Mouse (Mus musculus): ENCODE data around the gene Spem1. TPM values are rescaled to one million over a fixed set of nuclear protein-coding genes. Genes with fewer than 3 reads are reported as not detected.

The Spem1 gene
- total RNA-seq, 2 experiments from 2014 or later, result not detected

DNA sequence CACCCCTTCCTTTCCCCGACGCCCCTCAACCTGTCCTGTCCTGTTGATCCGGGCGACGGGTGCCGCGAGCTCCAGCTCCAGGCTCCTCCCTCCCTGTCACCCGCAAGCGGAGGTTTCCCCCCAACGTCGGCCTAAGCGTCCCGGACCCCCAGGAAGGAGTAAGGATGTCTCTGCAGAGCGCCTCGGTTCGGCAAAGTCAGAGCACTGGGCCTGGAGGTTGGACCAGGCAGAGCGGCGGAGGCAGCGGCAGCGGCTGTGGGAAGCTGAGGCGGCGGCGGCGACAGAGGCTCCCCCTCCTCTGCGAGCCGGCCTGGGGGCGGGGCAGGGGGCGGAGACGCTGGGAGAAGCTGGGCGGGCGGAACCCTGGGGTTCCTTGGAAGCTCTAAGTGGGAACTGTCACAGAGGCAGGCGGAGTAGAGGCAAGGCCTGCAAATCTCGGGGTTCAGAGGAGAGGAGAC lies 19.3 kb downstream of the Spem1 start:
- no peak for ATAC-seq (replicated peaks; ENCODE audit: low FRiP score, poor library complexity, severe bottlenecking)

DNA sequence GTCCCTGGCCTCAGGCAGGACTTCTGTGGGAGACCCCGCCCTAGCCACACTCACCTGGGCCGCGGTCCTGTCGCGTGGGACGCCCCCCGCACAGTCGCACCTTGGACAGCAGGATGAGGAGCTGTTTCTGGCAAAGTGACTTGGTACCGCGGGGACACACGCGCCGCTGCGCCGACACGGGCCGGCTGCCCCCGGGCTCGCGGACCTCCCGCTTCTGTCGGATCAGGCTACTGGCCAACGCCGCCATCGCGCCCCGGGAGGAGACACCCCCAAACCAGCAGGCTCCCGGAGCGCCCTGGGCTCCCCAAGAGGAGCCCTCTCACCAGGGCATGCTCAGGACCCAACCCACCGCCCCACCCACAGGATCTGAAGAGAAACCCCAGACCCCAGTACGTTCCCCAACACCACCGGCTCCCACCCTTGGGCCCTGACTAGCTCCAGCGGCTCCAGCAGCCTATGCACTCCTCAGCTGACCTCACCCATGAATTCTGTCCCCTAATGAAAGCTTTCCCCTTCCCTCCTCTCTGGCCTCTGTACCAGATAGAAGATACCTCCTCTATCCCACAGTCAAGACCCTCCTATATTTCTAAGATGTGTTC lies 20.5 kb downstream of the Spem1 start, which contains the start of gene Fgf11:
Gene Fgf11, minus strand, starts transcription at position 479 of the 599 bp plus-strand sequence.
- ATAC-seq (replicated peaks; ENCODE audit: low FRiP score, poor library complexity, severe bottlenecking), result no peak

DNA sequence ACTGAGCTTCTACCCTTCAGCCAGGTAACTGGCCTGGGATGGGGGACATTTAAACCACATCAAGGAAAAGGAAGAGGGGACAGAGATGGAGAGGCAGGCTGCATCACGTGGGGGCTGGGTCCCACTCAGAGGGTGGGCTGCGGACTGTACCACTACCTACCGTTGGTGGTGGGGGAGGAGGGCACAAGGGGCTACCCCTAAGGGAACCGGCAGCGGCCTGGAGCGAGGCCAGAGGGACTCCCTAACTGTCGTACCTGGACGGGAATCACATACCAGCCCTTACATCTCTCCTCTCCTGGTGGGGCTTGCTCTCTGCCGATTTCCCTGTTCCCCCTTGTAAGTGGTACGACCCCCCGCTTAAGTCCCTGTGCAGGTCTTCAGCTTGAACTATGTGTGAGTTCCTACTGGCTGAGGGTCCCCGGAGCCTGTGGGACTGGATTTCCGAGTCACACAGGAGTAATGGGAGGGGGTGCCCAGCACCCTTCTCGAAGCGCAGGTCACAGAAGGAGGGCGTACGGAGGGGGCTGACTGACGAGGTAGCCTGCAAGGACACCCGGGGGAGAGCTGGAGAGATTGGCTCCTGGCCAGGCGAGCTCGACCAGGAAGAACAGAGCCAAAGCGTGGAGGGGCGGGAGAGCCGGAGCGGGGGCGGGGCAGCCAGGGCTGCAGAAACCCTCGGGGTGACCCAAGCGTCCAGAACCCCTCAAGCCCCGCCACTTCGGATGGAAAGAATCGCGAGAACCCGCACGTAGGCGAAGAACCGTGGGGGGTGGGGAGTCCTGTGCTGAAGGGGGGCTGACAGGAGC lies 21.4 kb downstream of the Spem1 start:
- ATAC-seq (replicated peaks; ENCODE audit: low FRiP score, poor library complexity, severe bottlenecking), result no peak

DNA sequence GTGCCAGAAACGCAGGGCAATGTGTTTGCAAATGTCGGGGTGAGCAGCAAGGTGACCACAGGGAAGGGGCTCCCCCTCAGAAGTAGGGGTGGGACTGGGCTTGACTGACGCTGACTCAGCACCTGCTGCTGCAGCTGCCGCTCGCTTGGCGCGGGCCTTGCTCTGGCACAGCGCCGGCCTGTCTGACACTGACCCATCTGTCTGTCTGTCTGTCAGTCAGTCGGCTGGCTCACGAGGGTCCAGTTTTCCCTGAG lies 21.9 kb downstream of the Spem1 start:
- ATAC-seq (replicated peaks; ENCODE audit: low FRiP score, poor library complexity, severe bottlenecking), result no peak

DNA sequence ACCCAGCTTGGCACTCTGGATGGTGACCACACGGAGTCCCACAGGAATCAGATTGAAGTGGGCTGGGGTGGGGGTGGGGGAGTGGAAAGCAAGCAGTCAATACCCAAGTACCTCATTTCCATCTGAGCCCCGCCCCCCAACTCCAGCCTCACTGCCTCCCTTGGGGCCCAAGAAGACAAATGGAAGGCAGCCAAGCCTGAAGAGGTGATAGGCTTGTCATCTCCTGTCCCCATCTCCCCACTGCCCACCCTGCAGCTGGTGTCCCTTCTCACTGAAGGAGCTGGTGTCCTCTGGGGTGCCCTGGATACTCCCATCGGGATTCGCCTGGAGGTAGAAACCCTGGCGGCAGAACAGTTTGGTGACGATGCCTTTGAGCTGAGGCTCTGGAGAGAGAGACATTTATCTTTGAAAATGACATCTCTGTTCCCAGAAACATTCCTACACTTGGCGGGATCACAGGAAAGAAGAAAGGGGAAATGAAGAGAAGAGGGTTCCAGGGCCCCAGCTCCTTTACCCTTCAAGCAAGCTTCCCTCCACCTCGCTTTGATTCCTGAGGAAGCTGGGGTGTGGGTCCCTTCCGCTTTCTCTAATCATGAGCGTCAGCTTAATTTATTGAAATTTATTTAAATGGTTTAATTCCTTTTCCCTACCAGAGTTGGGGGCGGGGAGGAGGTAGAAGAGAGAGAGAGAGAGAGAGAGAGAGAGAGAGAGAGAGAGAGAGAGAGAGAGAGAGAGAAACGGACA lies 22.4 kb downstream of the Spem1 start:
- no peak for ATAC-seq (replicated peaks; ENCODE audit: low FRiP score, poor library complexity, severe bottlenecking)

DNA sequence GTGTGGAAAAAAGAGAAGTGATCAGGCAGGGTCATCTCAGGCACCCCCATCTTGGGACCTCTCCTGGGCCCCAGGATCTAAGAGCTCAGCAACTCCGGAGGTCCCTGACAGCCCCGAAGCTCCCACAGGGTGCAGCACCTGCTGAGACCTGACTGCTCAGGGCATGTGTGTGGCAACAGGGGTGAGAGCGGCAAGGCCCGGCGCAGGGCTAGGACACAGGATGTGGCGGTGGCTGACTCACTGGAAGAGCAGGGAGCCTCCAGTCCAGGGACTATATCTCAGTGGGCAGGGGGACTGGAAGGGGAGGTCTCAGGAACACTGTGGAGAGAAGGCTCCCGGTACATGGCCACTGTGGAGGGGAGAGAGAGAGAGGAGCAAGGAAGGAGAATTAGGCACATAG lies 24.1 kb downstream of the Spem1 start:
- ATAC-seq (replicated peaks; ENCODE audit: low FRiP score, poor library complexity, severe bottlenecking), result no peak

DNA sequence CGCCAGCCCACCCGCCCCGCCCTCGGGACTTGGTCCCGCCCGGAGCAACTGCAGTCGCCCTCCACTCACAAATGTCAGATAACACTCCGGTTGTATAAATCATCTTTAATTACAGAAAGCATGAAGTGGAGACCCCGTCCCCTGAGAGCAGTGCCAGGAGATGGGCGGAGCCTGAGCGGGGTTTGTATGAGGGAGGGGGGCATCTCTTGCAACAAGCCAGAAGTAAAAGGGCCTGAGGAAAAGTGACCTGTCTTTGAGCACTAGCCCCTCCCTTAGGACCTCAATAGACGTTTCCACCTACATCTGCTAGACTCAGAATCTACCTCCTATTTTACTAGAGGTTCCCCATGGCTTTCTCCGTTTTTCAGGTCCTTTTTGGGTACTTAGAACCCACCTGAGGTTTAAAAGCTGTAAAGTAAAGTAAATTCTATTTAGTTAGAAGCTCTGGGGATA lies 26.0 kb downstream of the Spem1 start:
- ATAC-seq (replicated peaks; ENCODE audit: low FRiP score, poor library complexity, severe bottlenecking), result no peak

DNA sequence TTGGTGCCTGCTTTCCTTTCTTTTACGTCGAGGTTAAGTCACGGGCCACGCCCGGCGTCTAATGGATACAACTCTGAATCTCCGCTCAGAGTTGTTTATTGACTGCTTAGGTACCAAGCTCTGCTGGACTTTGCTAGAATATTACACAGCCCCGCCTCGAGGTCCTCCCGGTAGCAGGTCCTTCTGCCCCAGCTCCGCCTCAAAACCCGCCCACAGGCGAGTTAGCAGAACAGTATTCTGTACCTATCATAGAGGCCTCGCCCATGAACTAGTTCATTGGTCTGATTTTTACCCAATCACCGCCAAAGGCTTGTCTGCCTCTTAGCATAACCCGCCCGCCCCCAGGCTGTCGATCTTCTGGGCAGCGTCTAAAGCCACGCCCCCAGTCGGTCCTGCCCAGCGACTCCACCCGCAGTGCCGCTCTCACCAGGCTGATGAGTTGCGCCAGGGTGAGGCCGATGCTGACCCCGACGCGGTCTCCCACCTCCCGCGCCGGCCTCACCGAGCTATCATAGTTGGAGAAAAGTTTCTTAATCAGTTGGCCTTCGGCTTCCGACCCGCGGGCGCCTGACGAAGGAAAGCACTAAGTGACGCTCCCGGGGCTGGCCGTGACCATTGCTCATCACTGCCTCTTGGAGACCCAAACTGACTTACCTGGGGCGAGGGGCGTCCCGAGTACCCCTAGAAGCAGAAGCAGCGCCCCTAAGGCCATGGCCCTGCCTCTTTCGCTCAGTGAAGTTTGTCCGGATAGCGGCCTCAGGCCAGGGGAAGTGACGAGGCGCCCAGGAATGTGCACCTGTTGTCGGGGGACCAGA lies 26.6 kb downstream of the Spem1 start, which contains the start of gene Chrnb1:
Gene Chrnb1, minus strand, starts transcription at position 776 of the 815 bp plus-strand sequence.
- ATAC-seq (replicated peaks; ENCODE audit: low FRiP score, poor library complexity, severe bottlenecking), result peak; percentile 97

DNA sequence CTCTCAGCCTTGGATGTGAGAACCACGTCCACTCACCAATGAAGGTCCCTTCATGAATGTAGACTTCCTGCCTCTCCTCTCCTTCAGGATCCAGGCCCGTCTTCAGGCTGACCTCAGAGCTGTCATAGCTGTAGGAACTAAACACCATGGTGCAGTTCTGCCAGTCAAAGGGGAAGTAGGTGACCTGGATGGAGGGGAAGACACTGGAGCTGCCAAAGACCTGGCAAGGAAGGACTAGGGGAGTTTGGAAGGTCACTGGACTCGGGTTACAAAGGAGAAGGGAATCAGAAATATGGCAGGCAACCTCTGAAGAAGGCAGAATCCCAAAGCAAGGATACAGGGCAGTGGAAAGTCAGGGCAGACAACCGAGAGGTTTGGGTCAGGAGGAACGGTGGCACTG lies 28.6 kb downstream of the Spem1 start:
- no peak for ATAC-seq (replicated peaks; ENCODE audit: low FRiP score, poor library complexity, severe bottlenecking)

DNA sequence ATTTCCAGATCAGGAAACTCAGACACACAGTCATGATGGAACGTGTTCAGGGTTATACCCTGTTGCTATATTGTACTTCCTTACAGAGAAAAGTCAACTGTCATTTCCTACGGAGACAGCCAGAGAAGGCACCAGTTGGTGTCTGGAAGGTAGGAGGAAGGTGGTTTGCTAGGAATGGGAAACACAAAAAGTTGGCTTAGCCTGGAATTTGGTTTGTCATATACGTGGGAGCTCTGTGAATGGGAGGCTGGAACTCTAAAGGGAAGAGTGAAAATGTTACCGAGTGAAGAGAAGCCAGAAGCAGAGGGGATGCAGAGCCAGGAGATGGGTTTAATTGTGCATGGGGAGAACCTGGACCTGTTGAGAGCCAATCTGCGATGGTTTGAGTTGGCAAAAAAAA lies 30.6 kb downstream of the Spem1 start:
- no peak for ATAC-seq (replicated peaks; ENCODE audit: low FRiP score, poor library complexity, severe bottlenecking)

DNA sequence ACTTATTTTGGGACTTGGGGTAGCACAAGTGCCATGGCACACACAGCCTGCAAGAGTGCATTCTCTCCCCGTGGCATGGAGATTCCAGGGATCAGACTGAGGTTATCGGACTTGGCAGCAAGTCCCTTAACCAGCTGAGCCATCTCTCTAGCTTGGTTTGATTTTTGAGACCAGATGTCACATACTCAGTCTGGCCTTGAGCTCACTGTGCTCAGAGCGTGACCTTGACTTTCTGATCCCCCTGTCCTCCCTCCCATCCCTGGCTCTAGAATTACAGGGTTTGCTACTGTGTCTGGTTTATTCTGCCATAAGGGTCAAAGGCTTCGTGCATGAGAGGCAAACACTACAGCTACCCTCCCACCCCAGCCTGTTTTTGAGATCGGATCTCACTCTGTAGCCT lies 32.5 kb downstream of the Spem1 start:
- no peak for ATAC-seq (replicated peaks; ENCODE audit: low FRiP score, poor library complexity, severe bottlenecking)

DNA sequence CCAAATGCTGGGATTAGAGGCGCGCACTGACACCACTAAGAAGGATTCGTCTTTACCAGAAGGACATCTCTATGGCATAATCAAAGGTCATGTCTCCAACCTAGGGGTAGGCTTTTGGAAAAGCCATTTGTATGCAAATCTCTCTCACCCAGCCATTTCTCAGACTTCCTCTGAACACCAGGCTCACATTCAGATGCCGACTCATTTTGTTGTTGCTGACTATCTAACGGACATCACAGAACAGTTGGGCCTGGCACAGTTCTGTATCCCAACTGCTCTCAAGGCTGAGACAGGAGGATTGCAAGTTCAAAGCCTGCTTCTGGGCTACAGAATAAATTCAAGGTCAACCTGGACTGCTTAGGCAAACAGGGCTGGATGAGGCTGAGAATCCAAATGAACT lies 34.7 kb downstream of the Spem1 start:
- no peak for ATAC-seq (replicated peaks; ENCODE audit: low FRiP score, poor library complexity, severe bottlenecking)

DNA sequence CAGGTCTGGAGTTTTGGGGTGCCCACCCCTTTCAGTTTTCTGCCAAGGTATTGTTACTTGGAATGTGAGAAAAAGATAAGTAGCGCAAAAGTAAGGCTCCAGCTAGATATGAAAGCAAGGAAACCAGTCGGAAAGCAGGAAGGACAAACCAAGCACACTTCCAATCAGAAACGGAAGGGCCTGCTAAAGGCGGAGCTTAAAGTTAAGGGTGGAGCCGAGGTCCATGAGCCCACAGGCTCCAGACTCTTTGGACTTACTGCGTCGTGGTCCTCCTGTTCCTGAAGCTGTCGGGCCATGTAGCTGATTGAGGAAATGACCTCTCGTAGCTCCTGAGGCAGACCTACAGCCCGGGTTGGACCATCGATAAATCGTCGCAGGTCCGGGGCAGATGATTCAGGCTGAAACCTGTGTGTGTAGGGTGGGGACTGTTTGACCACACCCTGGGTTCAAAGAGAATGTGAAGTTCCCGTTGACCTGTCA lies 37.1 kb downstream of the Spem1 start:
- peak; percentile 86 for ATAC-seq (replicated peaks; ENCODE audit: low FRiP score, poor library complexity, severe bottlenecking)

DNA sequence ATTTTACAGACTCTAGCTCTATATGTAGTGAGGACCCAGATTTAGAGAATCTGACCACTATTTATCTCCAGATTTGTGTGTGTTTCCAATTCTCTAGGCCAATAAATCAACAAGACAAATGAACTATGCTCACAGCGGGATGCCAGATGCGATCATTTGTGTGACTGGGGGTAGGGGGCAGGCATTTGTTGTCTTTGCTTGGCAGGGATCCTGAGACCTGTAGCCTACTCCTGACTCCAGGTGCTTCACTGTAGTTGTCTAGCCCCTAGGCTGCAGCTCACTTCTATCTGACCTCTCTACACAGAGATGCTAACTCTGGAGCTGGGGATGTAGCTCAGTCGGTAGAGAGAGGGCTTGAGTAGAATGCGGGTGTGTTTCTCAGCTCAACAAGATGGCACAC lies 40.2 kb downstream of the Spem1 start:
- no peak for ATAC-seq (replicated peaks; ENCODE audit: low FRiP score, poor library complexity, severe bottlenecking)

DNA sequence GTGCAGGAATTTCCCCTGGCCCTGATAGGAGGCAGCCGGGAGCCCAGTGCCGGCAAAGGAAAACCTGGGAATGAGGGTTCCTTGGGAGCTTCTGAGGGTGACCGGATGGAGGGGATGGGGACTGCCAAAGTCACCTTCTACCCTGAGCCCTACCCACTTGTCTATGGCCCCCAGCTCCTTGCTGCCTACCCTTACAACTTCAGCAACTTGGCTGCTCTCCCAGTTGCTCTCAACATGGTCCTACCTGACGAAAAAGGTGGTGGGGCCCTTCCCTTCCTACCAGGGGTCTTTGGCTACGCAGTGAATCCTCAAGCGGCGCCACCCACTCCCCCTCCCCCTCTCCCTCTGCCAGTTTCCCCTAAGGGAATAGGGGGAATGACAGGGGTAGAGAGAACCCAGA lies 43.0 kb downstream of the Spem1 start:
- ATAC-seq (replicated peaks; ENCODE audit: low FRiP score, poor library complexity, severe bottlenecking), result no peak

DNA sequence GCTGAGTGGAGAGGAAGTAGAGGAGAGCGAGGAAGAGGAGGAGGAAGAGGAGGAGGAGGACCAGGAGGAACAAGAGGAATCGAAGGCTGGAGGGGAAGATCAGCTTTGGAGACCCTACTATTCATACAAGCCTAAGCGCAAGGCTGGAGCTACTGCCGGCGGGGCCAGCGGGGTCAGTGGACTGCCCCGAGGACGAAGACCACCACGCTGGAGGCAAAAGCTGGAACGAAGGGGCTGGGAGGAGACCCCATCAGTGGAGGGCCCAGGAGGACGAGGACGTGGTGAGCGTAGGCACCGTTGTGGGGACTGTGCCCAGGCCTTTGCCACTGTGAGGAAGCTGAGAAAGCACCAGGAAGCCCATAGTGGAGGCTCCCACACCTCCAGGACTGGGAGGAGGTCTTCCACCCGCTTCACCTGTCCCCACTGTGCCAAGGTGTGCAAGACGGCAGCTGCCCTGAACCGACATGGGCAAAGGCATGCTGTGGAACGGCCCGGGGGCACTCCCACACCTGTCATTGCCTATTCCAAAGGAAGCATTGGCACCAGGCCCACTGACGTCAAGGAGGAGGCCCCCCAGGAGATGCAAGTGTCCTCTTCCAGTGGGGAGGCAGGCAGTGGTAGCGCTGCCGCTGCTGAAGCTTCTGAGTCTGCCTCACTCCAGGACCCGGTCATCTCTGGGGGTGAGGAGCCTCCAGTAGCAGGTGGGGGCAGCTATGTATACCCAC lies 43.6 kb downstream of the Spem1 start:
- no peak for ATAC-seq (replicated peaks; ENCODE audit: low FRiP score, poor library complexity, severe bottlenecking)

DNA sequence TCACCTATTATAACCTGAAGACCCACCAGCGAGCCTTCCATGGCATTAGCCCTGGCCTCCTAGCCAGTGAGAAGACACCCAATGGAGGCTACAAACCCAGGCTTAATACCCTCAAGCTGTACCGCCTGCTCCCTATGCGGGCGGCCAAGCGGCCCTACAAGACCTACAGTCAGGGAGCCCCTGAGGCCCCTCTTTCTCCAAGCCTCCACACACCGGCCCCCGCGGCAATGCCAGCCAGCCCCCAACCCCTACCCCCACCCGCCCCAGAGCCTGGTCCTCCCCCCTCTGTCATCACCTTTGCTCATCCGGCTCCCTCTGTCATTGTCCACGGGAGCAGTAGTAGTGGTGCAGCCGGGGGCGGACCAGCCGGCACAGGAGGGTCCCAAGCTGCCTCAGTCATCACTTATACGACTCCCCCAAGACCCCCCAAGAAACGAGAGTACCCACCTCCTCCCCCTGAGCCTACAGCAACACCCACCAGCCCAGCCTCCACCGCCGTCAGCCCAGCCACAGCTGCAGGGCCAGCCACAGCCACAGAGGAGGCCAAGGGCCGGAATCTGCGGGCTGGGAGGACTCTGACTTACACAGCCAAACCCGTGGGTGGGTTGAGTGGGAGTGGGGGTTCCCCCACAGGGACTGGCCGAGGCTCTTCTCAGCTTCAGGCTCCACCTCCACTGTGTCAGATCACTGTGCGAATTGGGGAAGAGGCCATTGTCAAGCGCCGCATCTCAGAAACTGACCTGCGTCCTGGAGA lies 44.3 kb downstream of the Spem1 start:
- no peak for ATAC-seq (replicated peaks; ENCODE audit: low FRiP score, poor library complexity, severe bottlenecking)

DNA sequence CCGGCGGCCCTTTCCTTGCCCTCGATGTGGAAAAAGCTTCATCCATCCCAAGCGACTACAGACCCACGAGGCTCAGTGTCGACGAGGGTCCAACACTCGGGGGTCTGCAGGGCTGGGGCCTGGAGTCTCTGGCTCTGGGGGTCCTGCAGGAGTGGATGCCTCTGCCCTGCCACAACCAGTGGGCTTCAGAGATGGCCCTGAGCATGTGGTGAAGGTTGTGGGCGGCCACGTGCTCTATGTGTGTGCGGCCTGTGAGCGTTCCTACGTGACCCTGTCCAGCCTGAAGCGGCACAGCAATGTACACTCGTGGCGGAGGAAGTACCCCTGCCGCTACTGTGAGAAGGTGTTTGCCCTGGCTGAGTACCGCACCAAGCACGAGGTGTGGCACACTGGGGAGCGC lies 45.5 kb downstream of the Spem1 start:
- ATAC-seq (replicated peaks; ENCODE audit: low FRiP score, poor library complexity, severe bottlenecking), result no peak

DNA sequence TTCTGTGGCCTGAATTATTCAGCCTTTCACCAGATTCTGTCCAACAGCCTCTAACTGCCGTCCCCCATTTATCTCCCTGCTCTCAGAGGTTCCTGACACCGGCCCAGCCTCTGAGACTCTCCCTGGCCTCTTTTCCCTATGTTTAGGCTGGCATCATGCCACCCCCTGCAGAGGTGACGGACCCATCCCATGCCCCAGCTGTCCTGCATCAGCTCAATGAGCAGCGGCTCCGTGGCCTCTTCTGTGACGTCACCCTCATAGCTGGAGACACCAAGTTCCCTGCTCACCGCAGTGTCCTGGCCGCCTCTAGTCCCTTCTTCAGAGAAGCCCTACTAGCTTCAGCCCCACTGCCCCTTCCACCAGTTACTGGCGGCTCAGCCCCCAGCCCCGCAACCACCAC lies 46.3 kb downstream of the Spem1 start:
- no peak for ATAC-seq (replicated peaks; ENCODE audit: low FRiP score, poor library complexity, severe bottlenecking)
